Mouse (Mus musculus): Measurements from ENCODE around the gene Drc1.

Gene Drc1

DNA sequence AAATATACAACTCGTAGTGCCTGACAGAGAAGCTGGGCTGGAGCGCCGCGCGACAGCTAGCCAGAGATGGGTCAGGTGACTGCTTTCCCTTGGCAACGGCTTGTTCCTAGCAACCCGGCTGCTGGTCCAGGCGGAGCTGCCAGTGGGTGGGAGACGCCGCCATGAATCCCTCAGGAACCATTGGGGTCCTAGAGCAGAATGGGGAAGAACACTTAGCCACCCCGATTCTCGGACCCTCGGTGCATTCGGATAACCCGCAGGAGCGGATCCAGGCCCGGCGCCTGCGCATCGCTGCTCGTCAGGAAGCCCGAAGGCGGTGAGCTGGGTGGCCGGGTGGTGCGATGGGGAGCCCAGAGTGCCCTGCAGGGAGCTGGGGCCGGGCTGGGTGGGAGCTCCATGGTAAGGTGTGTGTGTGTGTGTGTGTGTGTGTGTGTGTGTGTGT lies at the start of gene Drc1:
Gene Drc1 (plus strand): TSS at position 98 of the 442 bp plus-strand sequence.
- in situ Hi-C loops (cut with MboI; ENCODE audit: low sequenced_read_pairs) = no loop called here

DNA sequence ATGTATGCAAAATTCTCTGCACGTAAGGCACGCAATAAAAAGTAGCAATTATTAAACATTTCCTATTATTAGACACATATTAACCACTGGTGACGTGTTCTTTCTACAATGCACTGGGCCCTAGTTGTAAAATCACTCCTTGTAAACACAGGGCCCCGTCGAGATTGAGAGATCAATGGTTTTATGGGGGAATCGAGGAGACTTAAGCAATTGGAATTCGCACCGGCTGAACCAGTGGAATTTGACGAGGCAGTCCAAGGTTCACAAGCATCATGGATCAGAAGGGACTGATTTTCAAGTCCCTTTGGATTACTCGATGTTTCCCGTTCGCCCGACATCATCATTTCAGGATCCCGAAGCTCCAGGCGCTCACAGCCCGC lies 49.3 kb upstream of the Drc1 start:
- in situ Hi-C loops (cut with MboI; ENCODE audit: low sequenced_read_pairs) = no loop called here

DNA sequence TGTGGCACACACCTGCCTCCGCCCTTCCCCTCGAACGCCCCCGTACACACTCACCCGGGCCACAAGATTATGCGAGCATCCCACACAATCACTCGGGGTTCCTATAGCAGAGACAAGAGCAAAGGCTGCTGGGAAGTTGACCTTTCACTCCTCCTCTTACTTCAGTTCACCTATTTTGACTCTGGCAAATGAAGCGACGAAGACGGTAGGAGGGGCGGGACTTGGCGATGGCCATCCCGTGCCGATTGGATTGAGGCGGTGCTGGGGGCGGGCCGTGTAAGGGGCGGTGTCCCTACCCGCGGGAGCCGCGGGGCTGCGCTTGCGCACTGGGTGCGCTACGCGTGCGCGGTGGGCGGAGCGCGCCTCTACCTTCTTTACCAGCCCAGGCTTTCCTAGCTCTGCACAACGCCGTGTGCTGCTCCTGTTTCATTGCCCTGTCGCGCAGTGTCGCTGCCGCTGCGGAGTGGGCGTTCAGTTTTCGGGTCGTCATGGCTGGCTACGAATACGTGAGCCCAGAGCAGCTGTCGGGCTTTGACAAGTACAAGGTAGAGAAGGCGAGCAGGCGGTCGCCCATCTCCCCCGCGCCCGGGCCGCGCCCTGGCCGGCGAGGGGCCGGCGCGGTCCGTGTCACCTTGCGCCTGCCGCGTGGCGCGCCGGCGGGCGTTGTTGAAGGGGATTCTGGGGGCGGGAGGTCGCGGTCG lies 48.8 kb upstream of the Drc1 start, which contains the start of gene Selenoi:
Gene Selenoi (plus strand): TSS at position 311 of the 701 bp plus-strand sequence.
- in situ Hi-C loops (cut with MboI; ENCODE audit: low sequenced_read_pairs) = no loop called here

DNA sequence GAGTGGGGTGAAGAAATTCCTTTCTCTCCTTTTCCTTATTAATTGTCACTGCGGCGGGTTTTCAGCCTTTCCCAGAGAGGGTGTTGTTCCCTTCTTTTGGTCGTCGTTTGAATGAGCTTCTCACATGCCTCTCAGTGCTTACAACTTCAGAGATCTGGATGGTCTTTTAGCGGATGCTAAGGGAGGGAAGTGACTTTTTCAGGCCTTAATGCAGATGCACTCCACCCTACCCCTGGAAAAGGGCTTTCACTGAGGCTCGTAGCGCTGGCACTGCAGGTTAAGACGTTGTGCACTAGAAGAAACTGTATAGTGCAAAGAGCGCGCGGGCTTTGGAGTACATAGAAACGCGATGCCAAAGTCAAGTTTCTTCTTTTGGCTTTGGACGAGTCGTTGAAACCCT lies 48.1 kb upstream of the Drc1 start:
- in situ Hi-C loops (cut with MboI; ENCODE audit: low sequenced_read_pairs) = no loop called here

DNA sequence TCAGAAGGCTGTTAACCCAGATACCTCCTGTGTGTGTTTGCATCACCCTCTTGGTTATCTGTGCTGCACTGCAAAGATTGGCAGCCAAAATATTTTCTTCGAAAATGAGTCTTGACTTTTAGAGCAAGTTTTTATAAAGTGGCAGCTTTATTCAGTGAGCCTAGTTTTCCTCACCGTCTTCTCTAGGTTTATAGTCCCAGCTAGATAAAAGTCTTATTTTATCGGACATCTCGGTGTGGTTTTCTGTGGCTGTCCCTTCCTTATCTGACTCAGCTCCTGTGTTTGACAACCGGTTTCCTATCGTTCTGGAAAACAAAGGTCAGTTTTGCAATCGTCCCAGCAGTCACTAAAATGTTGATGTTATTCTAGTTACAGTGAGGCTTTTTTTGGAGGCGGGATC lies 47.2 kb upstream of the Drc1 start:
- in situ Hi-C loops (cut with MboI; ENCODE audit: low sequenced_read_pairs) = no loop called here

DNA sequence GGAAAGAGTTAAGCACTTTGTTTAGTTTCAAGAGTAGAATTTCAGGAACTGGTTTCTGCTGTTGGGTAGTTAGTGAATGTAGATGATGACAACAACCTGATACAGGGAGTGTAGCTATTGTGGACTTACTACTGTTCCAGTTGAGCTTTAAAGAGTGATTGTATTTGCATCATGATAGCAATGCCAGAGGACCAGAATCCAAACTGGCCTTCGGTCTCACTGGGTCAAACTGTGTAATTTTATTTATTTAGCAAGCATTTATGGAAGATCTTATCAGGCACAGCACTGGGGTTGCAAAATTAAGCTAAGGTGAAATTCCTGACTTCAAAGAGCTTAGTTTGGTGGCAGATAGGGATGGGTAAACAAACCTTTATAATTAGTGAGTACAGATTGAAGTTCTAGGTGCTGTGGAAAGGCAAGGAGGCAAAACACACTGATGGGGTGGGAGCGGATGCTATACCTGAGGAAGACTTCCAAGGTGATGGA lies 45.5 kb upstream of the Drc1 start:
- in situ Hi-C loops (cut with MboI; ENCODE audit: low sequenced_read_pairs) = no loop called here

DNA sequence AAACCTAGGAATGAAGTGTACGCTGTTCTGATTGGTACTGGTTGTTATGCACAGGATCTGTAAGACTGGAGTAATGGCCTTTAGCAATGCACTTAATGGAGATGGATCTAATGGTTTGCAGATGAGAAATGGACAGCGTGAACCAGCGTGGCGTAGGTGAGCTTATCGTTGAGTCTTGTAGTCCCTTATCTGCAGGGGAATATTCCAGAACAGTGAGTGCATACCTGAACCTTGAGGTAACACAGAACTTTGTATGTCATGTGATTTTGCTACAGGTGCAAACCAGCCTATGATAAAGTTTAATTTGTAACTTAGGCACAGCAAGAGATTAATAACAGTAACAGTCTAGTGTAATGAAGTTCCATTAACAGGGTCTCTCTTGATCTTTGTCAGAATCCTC lies 42.7 kb upstream of the Drc1 start:
- in situ Hi-C loops (cut with MboI; ENCODE audit: low sequenced_read_pairs) = no loop called here

DNA sequence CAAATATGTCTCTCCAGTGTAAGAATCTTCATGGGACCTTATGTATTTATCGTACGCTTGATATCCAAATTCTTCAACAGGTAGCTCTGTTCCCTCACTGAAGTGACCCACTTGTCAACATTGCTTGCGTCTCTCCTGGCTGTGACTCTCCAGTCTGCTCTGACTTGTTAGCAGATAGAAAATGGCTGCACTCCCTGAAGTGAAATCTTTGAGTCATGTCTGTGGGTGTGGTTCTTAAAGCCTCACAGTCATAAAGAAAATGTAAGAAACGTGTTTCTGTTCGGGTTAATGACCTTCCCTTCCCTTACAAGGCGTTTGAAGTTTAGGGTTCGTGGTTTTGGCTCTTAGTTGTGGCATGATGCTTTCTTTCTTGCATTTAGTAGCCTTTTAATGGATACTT lies 40.6 kb upstream of the Drc1 start:
- in situ Hi-C loops (cut with MboI; ENCODE audit: low sequenced_read_pairs) = no loop called here

DNA sequence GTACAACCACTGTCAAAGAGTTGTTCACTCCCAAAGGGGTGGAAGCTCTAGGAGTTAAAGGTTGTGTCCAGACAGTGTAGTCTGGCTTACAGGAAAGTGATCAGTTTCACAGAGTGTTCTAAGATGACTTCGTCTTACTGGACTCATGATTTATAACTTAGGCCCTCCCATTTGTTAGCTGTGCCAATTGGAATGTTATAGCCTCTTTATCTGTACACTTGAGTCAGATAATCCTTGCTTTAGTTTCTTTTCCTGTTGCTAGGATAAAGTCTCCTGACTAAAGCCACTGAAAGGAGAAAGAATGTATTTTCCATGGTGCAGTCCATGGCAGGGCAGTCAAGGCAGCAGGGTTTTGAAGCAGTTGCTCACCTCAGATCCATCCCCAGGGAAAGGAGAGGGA lies 38.8 kb upstream of the Drc1 start:
- in situ Hi-C loops (cut with MboI; ENCODE audit: low sequenced_read_pairs) = no loop called here

DNA sequence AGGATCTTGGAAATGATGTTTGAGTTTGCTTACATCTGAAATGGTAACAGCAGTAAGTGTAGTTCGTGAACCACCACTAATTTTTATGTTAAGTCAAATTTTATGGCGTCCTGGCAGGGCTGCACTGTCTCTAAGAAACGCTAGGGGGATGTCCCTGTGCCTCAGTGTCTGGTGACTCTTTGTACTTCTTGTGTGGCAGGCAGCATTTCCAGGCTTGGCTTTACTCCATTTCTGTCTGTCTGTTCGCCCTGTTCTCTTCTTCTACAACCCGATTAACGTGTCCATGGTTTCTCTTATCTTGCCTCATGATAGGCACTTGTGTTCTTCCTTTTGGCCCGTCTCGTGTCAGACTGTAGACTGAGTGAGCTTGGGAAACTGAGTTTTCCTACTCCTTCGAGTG lies 37.4 kb upstream of the Drc1 start:
- in situ Hi-C loops (cut with MboI; ENCODE audit: low sequenced_read_pairs) = no loop called here

DNA sequence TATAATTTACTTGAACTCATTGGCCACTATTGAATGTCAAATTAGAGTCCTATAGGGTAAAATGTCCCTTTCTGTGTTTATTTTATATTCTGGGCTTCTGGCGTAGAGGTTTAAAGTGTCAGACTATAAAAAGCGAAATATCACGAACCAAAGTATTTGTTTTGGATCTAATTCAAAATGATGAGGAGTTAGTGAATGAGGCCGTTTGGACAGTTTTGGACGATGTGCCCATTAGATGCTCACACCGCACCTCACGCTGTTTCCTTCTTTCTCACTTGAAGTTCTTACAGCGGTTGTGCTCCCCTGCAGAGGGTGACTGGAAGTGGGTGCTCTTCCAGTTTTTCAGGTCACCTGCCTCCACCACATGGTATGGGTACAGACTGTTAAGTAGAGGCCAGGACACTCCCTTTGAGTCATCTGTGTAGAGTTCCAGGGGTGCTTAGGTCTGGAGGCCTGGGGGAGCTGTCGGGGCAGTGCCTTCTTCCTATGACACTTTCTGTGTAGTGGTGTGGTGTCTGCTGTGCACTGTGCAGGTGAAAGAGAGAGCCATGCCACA lies 35.2 kb upstream of the Drc1 start:
- in situ Hi-C loops (cut with MboI; ENCODE audit: low sequenced_read_pairs) = no loop called here

DNA sequence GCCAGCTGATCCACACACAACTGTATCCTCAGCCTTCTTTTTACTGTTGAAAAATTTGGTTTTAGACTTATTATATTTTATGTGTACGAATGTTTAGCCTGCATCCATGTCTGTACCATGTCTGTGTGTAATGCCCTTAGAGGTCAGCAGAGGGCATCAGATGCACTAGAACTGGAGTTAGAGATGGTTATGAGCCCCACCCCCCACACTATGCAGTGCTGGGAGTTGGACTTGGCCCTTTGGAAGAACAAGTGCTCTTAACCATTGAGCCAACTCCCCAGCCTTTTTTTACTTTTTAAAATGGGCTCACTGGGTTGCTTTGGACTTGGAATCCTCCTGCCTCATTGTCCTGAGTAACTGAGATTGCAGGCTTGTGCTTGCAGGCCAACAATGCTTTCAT lies 33.5 kb upstream of the Drc1 start:
- in situ Hi-C loops (cut with MboI; ENCODE audit: low sequenced_read_pairs) = no loop called here

DNA sequence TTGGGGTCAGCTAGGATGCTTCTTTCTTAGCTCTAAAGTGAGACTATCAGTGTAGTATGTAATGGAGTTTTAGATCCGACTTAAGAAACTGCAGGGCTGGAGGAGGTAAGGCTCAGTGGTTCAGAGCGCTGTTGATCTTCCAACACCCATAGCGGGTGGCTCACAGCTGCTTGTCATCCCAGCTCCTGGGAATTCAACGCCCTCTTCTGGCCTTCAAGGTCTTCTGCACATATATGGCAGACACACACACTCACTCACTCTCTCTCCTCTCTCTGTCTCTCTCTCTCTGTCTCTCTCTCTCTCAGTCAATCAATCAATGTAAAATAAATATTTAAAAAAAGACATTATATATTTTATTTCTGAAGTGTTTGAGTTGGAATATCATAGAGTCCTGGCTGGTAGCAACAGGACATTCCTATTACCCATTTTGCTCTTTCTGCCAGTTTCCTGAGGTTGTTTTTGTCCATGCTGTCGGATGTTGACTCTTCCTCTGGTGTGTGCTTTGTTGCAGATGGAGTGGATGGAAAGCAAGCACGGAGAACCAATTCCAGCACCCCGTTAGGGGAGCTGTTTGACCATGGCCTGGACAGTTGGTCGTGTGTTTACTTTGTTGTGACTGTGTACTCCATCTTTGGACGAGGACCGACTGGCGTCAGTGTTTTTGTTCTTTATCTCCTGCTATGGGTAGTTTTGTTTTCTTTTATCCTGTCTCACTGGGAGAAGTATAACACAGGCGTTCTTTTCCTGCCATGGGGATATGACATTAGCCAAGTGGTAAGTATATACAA lies 25.4 kb upstream of the Drc1 start:
- in situ Hi-C loops (cut with MboI; ENCODE audit: low sequenced_read_pairs) = no loop called here

DNA sequence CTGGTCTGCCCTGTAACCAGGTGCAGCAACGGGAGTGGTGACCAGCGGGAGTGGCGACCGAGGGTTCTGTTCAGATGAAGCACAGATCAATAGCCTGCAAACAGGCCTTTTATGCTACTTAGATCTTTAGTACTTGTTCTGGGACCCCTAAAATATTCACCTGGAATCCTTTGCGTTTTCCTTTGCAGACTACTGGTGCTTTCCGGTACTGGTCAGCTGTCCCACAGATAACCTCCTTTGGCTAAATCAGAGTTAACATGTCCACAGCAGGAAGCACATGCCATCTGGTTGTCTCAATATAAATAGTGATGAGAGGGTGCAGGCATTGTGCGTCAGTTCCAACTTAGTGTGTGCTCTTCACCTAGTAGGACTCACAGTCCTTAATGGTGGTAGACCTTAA lies 22.4 kb upstream of the Drc1 start:
- in situ Hi-C loops (cut with MboI; ENCODE audit: low sequenced_read_pairs) = no loop called here

DNA sequence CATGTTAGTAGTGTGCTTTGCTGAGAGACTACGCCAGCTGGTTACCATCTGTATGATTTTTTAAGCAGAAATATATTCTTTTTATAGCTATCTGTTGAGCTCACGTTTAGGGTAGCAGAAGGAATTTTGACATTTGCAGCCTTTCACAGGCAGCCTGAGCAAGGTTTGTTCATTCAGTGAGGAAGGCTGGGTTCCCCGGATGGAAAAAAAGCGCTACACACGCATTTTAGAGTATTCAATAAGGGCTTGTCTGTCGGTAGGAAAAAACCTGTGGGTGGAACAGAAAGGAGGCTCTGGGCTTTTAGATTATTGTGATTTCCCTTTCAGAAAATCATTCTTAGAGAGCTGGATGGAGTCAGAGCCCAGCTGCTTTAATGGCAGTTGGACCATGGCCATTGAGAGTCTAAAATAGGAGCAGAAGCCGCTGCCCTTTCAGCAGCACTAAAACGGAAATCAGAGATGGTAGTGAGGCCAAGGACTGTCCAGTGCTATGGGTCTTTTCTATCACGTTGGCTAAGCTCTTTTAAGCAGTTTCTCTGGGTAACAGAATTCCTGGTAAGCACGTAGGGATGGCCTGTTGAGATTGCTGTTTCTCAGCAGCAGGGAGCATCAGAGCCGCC lies 10.5 kb upstream of the Drc1 start:
- in situ Hi-C loops (cut with MboI; ENCODE audit: low sequenced_read_pairs) = no loop called here

DNA sequence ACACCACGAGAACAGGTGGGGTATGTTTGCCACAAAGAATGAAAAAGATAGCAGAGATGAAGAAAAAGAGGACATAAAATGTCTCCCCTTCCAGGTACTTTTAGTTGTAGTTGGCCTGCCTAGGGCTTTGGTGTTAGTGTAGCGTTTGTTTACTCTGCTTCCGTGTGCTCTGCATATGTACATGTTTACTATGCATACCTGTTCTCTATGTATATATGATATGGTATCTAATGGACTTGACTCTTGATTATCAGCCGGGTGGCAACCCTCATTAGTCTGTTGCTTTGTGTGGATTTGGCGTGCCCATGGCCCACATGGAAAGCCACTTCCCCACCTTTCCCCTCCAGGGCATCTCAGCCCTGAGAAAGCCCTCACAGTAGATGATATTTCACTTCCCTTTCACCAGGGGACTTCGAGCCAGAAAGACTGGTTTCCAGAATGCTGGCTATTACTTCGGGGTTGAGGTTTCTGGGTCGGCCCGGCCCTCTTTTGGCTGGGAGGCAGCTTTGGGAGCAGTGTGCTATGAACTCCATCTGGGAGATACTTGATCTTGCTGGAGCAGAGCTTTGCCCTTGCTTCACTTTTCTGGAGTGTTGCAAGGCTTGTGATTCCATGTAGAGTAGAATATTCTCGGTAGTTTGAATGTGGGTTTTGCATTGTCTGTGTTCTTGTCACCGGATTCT lies 9.4 kb upstream of the Drc1 start:
- in situ Hi-C loops (cut with MboI; ENCODE audit: low sequenced_read_pairs) = no loop called here

DNA sequence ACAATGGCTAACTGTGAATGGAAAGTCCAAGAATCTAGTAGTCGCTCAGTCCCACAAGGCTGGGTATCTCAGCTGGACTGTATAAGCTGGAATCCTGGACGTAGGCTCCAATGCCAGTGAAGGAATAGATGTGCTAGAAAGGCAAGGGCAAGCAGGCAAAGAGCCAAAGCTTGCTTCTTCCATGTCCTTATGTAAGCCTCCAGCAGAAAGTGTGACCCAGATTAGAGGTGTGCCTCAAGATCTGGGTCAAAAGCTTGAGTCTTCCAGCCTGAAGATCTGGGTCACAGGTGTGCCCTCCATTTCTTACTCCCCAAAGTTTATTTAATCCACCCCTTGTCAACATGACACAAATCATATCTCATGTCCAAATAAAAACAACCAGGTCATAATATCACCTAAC lies 4.8 kb upstream of the Drc1 start:
- in situ Hi-C loops (cut with MboI; ENCODE audit: low sequenced_read_pairs) = no loop called here

DNA sequence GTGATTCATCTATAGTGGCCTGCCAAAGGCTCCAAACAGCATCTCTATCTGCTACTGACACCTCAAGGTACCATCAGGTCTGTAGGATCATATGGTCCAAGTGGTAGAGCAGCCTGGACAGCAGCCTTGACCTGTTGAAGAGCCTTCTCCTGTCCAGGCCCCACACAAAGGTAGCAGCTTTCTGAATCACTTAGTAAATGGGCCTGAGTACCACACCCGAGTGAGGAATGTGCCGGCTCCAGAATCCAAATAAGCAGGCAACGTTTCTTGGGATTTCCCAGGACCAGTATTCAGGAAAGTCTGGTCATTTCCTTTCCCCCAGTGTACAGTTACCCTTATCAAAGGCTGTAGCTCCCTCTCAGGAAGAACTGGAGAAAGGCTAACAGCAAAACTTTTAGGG lies 2.2 kb upstream of the Drc1 start:
- in situ Hi-C loops (cut with MboI; ENCODE audit: low sequenced_read_pairs) = no loop called here

DNA sequence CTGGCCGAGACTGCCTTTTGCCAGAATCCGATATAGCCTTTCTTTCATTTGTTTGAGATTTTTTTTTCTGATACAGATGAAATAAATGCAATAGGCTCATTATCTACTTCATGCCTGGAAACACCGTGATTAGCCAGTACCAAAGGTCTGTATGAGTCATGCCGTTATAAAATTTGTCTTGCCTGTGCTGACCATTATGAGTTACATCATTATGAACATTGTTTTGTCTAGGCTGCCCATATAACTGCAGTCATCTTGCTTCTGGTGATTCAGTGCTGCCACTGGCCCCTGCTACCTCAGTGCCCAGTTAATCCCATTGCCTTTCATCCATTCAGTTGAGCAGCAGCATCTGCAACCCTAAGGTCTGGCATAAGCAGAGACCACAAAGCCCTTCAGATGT lies 1.7 kb upstream of the Drc1 start:
- in situ Hi-C loops (cut with MboI; ENCODE audit: low sequenced_read_pairs) = no loop called here

DNA sequence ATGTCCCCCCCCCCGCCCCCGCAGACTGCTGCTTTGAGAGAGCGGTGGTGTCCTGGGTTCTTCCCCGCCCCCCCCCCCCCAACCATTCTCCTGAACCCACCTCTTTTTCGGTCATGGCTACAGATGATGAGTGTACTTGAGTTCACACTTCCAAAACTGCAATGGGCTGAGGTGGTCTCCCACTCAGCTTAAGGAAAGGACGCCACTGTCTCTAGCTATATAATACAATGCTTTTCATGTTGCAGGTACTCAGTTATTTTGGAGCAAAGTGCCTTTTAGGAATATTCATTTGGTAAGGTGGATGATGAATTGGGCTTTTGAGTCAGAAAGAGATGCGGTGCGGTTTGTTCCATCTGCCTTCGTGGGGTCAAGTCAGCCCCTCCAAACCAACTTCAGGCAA lies 324 bp upstream of the Drc1 start:
- in situ Hi-C loops (cut with MboI; ENCODE audit: low sequenced_read_pairs) = no loop called here

Measured in CH12F3 (cell line).